Mouse (Mus musculus) retina, postnatal 1 day (tissue): ENCODE results near the gene Fbxw28.
"Not testable (repeated sequence)": the region's sequence is repeated elsewhere in the genome, so short reads cannot be mapped to it uniquely, and the experiment has no call there.

Experiments
- DNase-seq: peaks from one replicate; pipeline ENCODE4 v3.0.0-alpha.2; 2012

Gene Fbxw28

GRCm38 (mm10) chr9:109339559-109339958 is at the start of gene Fbxw28:
Gene Fbxw28, minus strand, starts transcription at chr9:109339659.
- DNase-seq, result not testable (repeated sequence)

DNA sequence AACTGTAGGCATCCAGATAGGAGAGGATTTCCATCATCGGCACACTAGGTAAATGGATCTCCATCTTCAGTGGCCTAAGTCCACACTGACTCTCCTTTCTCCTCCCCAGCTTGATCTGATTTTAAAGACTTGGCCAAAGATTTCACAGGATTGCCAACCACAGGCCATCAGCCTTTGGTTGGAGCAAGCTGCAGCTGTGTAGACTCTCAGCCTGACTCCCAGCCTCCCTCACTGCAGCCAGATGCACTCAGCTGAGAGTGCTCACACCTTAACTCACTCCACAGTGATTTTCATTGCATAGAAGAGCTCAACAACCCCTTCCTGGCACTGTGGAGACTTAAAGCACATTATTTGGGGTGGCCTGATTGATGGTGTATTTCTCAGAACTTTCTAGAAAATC is 51.9 kb downstream of the Fbxw28 start, which contains the start of gene Fbxw14:
Gene Fbxw14, minus strand, starts transcription at position 101 of the 400 bp plus-strand sequence.
- DNase-seq, result not testable (repeated sequence)
